Mouse (Mus musculus) gastrocnemius, postnatal 4 days (tissue): ENCODE data around the gene Cd80. TPM values are rescaled to one million over a fixed set of nuclear protein-coding genes. Genes with fewer than 3 reads are reported as not detected.
"Not testable (repeated sequence)": the region's sequence is repeated elsewhere in the genome, so short reads cannot be mapped to it uniquely, and the experiment has no call there.

ENCODE experiments used
- DNase-seq, 2 experiments: peaks; one replicate each; pipeline ENCODE4 v3.0.0; 2021 to 2022; ENCODE audit warnings: low spot score in 2 of 2, mixed read lengths in 2 of 2
- long read RNA-seq, 2 experiments: library from polyadenylated mRNA; stranded (forward); transcript quantifications; one replicate each; pipeline ENCODE4 v2.0.0; 2021
- total RNA-seq, 2 experiments: library from RNA; stranded (reverse); gene quantifications; 2 replicates each; pipeline ENCODE4 v1.2.3; 2021

Gene Cd80
- total RNA-seq: under 1 TPM; 0.26 to 0.44 TPM
- long read RNA-seq, experiment 1, partial matches to known transcripts: 0 of 12 reads
- long read RNA-seq, experiment 1, other reads (novel, unspliced or antisense): 12 of 12 reads
- long read RNA-seq, experiment 2, partial matches to known transcripts: 0 of 6 reads
- long read RNA-seq, experiment 2, other reads (novel, unspliced or antisense): 6 of 6 reads

DNA sequence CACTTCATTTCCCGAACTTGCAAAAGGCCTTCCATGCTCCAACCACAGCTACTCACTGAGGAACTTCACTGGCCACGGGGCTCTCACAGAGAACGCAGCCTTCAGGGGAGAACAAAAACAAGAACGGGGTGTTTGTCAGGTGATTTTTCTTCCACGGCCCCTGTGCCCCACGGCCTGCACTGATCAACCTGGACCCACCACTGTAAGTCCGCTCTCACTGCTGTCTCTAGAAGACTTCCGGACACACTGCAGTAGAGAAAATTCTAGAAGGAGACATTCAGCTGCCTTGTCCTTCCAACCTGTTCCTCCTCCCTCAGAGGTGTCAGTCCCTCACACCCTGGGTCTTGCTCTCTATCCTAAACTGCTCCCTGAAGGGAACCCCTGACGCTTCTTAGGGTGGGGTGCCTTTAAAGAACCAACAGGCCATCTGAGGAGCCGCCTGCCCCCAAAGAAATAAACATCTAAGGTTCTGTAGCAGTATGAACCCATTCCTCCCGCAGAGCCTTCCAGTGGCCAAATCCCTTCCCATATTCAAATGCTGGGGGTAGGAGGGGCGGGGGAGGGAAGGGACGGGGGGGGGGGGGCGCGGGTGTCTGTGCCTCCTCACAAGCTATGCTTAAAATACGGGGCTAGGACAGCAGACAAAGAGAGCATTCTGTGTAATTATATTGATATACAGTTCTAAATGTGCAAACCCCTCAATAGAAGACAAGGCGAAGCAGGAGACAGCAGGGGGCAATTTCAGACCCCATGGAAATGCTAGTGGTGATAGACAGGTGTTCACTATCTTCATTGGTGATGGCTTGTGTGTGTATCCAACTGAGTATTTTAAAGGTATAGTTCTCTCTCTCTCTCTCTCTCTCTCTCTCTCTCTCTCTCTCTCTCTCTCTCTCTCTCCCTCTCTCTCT lies at the start of gene Cd80:
Gene Cd80, plus strand, starts transcription at position 51 of the 908 bp plus-strand sequence.
- no peak for DNase-seq

DNA sequence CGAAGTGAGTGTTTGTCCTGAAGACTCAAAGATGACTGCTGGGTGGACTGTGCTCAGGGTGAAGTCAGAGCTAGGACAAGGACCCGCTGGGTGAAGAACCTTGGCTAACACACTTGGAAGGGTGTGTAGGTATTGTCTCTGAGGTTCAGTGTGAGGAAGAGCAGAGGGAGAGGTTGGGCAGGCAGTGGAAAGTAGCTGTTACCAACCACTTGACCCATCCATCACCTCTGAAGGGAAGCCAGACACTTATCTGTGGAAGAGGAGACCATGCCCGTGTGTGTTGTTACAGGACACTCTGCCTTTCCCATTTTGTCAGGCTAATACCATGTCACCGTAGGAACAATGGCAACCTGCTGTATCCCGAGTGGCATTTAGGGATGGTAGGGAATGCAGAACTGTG lies 49.1 kb upstream of the Cd80 start:
- DNase-seq: no peak

DNA sequence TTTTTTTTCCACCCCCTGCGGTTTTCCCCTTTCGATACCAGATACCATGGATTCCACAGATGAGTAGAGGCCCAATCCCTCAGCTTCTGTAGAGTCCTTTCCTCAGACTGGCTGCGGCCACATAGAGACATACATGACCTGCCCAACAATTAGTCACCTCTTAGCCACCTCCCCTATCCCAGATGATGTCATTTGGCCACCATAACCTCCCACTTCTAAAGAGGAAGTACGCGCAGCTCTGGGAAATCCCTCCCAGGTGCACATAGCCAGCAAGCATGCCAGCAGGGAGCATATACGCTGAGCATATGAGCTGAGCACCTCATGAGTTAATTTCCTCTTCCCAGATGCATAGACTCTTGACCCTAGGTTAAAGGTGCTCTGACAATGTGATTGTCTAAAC lies 48.7 kb upstream of the Cd80 start:
- DNase-seq: no peak

DNA sequence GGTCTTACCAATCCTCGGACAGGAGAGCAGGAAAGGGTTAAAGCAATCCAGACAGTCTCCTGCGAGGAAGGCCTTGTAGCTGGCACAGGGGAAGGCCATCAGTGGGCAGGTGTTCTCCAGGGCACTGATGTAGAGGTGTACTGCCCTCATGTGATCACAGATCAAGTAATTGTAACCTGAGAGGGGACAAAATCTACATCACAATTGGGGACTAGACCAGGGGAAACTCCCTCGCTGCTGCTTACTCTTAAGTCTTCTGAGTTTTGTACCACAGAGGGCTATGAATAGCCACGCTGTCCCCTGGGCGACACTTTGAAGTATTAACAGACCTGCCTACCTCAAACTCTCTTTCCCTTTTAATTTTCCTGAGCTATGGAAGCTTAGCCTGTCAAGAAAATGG lies 47.8 kb upstream of the Cd80 start:
- DNase-seq: no peak

DNA sequence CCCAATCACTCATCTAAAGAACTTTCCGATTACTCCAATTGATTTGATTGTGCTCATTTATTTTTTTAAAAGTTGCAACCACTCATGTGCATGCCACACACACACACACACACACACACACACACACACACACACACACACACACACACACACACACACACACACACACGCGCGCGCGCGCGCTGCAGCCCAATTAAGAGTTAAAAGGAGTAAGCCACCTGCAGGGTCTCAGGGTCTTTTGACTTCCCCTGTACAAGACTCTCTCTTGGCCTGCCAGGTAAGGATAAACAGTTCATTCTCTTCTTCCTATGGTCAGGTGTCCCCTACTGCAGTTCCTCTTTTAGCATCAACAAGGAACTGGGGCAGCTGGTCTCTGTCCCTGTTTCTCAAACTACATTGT lies 46.9 kb upstream of the Cd80 start:
- DNase-seq: no peak

DNA sequence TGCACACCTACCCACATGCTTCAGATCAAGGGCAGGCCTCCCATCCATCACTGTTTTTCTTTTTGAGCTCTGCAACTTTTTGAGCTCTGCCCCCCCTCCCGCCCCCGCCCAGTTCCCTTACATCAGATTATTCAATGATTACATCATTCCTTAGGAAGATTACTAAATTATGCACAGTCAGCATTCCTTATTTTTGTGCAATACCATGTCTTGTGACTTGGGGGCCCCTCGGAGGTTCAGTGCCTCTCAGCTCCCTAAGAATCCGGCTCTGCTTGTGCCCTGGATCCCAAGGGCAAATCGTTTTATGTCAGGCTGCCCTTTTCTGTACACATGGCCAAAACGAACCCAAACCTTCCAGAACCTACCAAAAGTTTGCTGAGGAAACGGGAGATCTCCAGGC lies 40.4 kb upstream of the Cd80 start:
- DNase-seq: no peak

DNA sequence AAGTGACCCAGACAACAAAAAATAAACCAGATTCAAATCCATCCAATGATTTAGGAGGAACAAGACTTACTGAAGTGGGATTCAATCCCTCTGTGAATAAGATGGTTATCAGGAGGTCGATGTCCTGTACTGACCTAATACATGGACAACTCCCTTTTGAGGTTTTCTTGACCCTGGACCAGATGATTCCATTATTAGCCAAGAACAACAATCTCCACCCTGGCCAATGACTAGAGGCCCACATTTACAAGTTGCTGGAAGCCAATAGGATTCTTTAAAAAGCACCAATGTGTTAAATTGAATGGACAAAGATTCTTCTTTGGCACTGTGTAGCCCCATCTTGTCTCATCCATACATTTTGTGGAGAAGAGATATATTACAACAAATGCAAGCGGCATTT lies 30.0 kb upstream of the Cd80 start:
- no peak for DNase-seq

DNA sequence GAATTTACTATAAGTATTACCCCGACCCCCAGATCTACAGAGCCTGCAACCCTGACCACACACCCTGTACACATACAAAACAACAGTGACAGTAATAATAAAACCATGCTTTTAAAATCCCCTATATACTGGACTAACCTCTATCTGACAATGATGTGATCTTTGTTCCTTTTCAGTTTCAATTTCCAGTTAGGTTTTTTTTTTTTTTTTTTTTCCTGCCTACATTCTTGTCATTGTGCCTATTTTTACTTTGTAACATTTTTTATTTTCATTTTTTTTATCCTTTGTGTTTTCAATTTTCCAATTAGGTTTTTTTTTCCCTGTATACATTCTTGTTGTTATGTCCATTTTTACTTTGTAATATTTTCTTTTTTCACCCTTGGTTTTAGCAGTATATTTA lies 29.6 kb upstream of the Cd80 start:
- no peak for DNase-seq

DNA sequence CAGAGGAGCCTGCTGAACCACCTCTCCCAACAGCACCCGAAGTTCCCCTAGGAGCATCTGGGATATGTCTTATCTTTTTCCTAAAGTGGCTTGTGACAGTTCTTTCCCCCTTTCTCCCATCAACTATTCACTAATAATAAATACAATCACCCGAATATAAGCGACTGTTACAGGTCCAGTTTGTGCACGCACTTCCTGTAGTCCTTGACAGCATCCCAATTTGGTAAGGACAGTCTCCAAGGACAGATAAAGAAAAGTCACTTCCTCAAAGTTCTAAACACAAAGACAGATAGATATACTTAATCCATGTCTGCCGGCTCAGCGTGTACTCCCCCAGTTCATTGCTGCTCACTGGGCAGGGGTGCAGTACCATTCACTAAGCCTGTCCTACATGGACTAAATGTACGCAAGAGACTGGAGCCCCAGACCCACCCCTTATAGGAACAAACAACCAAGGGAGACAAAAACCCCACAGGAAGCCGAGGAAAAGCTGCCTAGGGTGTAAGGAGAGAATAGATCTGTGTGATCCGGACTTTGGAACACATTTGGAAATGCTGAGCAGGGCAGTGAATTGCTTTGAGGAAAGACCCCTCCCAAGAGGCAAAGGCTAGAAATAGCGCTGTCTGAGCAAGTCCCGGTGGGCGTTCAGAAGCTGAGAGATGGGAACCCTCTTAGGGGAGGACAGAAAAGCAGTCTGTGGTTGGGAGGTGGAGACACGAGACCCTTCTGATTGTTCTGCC lies 23.7 kb upstream of the Cd80 start:
- no peak for DNase-seq

DNA sequence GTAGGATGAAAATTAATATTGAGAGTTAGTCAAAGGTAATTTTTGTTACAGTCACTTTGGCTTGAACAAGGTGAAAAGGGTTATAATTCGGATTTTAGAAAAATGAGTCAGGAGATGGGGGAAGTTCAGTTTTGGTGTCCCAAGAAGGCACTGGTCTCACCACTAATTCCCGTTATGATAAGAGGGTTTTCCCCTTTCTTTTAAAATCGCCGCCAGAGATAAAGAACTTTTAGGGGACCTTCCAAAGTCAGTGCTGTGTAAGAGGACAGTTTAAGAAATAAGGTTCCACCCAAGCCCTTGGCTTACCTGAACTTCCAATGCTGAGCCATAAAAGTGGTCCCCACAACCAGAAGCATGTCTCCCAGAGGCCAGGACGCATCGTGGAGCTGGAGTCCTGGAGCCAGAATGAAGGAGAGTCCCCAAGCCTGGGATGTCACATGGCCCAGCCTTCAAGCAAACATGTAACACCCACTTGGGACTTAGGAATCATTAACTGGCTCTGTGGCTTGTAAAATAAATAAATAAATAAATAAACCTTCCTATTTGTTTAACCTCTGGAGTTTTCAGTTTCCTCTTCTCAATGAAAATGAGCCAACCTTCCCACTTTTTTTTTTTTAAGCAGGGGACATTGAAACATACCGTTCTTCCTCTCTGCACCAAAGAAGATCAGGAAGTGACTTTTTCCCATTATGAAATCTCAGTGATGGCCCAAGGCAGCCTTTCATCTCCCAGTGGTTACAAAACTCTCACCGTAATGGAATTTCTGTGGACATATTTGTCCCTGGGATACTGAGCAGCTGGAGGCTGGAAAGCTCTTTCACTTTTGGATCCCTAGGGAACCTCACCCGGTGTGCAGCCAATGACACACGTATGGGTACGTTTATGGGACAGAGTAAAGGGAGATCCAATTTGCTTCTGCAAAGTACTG lies 22.6 kb upstream of the Cd80 start, which contains the start of gene Pla1a:
Gene Pla1a, minus strand, starts transcription at position 648 of the 928 bp plus-strand sequence.
- no peak for DNase-seq

DNA sequence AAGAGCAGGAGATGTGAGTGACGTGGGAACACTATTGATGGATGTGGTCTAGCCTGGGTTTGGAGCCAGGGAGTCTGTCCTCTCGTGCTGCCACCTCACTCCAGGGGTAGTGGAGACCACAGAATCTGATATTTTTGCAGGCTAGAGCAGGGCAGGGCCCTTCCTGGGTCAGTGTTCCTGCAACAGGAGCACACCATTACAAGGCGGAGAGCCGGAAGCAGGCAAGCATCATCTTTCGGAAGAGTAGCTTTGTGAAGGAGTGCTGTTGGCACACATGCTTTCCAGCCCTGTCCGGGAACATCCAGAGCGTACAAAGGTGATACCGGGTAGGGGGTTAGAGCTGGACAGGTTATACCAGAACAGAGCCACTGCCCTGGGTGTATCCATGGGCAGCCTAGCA lies 21.8 kb upstream of the Cd80 start:
- DNase-seq: no peak

DNA sequence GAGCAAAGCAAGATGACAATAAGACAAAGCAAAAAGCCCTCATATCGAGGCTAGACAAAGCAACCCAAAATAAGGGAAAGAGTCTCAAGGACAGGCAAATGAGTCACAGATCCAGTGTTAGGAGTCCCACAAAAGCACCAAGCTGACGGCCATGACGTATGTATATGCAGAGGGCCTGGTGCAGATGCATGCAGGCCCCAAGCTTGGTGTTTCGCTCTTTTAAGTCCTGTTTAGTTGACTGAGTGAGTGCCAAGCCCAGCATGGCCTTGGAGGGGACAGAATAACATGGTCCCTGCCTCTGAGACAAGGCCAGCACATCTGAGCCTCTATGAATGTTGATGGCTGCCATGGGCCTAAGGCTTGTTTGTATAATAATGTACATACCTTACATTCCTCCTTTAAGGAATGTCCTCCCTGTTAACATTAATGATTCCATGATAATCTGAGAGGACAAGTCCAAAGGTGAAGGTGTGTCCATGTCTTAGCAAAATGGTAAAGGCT lies 21.0 kb upstream of the Cd80 start:
- DNase-seq: no peak

DNA sequence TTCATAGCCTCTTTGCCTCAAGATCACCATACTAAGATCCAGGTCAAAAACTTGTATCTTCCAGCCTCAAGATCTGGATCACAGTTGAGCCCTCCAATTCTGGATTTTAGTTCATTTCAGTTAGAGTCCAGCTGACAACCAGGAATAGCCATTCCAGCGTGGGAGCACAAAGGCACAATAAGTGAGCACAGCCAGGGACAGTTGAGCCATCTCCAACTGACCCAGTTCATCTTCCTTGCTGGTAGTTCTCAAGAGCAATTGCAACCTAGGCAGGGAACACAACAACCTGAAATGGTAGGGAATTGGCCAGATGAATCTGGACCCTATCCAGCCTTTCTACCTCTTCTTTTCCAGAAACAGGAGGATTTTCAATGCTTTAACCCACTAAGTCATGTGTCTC lies 16.2 kb upstream of the Cd80 start:
- DNase-seq: no peak

DNA sequence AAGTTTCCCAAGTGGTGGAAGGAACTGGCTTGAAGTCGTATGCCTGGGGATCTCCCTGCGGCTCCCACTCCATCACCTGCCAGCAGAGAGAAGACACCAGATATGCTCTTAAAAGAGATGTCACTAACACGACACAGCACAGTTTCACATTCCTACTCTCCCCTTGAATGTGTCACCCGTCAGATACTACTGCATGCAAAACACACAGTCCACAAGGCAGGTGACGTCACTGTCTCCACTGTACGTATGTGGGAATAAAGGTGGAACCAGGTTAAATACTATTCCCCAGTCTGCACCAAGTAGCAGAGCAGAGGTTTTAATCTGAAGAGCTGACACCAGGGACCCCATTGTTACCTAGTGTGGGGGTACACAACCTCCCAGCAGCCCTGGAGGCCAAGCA lies 15.0 kb upstream of the Cd80 start:
- DNase-seq: no peak

DNA sequence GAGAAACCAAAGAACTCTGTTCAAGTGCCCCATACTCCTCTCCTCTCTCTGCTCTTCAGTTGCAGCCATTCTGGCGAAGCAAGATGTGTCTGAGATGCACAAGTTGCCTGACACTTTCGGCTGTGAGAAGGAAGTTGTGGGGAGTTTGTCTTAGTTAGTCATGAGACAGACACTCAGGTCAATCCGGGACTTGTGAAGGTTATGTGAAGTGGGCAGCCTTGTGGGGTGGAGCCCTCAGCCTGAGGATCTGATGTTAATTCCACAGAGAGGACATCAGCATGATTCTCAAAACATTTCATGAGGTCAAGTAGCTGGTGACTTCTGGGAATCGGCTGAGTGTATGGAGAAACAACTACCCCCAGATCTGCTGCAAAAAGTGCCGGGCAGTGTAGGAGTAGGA lies 13.8 kb upstream of the Cd80 start:
- DNase-seq: no peak

DNA sequence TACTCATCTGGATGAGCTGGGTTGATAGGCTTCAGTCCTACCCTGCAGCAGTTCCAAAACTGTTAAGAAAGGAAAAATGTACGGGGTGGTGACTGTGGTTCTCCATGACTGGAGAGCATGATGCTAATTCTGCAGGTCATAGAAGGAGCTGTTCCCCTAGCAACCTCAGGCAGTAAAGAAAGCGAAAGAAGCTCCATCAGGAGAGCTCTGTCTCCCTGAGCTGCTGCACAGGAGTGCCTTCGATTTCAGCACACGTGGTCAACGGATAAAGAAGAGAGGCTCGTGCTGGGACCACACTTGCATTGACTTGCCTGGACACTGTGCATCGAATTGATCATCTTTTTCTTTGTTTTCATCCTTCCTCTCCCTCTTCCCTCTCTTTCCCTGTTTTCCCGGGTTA lies 13.1 kb upstream of the Cd80 start:
- DNase-seq: no peak

DNA sequence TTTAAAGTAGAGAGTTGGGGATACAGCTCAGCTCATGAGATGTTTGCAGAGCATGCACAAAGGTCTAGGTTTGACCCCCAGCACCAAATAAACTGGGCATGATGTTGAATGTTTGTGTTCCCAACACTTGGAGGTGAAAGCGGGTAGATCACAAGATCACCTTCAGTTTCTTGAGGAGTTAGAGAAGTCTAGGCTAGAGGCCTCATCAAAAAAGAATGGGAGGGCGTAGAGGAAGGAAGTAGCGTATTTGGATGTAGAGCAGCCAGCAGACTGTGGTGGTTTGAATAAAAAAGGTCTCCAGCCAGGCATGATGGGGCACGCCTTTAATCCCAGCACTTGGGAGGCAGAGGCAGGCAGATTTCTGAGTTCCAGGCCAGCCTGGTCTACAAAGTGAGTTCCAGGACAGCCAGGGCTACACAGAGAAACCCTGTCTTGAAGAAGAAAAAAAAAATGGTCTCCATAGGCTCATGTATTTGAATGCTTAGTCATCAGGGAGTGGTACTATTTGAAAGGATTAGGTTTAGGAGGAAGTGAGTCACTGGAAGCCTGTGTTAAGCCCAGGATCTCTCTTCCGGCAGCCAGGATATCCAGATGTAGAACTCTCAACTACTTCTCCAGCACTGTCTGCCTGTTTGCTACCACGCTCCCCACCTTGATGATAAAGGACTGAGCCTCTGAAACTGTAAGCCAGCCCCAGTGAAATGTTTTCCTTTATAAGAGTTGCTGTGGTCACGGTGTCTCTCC lies 11.5 kb upstream of the Cd80 start:
- no peak for DNase-seq

DNA sequence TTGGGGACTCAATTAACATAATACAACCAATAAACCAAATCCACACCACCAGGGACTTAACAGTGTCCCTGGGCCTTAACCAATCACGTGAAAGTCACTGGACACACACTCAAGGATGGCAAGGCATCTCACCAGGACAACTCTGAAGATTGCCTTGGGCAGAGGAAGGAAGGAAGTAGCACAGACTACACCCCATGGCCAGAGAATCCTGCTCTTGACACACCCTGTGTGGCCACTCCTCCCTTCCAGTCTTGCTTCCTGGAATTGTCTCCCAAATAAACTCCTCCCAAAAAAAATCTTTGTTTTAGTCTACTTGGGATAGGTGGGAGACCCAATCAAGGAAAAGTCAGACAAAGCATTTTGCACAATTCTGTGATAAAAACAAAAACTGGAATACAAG lies 10.3 kb upstream of the Cd80 start:
- DNase-seq: no peak

DNA sequence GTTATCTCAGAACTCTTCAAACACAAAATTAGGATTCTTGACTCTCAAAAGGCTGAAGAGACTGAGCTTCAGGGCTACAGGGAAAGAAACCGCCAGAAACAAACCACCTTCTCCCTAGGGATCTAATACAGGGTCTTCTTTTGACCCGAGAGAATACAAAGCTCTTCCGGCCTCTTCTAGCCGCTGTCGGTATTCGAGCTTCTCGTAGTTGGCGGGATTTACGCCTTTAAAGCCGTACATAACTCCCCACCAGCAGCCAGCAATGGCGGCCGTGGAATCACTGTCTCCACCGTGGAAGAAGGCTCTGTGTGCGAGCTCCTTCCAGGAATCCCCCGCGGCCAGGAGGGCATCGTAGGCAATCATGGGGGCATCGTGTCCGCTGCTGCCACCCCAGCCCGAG lies 9.8 kb upstream of the Cd80 start:
- no peak for DNase-seq

DNA sequence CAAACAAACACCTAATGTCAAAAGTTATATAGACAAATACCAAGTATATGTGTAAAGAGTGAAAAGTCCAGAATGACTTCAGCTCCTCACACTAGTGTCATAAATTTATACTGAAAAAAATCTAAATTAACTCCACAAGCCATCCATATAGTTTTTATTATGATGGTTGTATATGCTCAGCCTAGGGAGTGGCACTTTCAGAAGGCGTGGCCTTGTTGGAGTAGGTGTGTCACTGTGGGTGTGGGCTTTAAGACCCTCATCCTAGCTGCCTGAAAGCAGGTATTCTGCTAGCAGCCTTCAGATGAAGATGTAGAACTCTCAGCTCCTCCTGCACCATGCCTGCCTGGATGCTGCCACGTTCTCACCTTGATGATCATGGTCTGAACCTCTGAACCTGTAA lies 9.2 kb upstream of the Cd80 start:
- DNase-seq: not testable (repeated sequence)
